Mouse (Mus musculus): ENCODE results near the gene Mat2a.

DNA sequence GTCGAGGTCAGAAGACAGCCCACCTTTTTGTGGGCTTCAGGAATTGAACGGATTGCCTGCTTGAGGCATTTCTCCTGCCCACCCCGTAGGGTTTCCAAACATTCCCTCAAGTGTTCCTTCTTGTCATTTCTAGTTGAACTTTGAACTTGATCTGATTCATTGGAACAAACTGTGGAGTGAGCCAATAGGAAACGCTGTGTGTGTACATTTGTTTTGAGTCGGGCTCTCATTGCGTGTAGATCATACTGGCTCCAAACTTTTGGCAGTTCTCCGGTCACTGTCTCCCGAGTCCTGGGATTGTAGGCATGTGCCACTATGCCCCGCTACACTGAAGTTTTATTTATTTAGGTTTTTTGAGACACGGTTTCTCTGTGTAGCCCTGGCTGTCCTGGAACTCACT lies 18.5 kb downstream of the Mat2a start:
- no peak for TF ChIP-seq CTCF (IDR thresholded peaks at IDR 0.05; ENCODE audit: borderline replicate concordance, extremely low read depth, insufficient read depth, insufficient read length)
- no peak for TF ChIP-seq POLR2A (IDR thresholded peaks at IDR 0.05; ENCODE audit: borderline replicate concordance, extremely low read depth, insufficient read depth, insufficient read length, poor library complexity, severe bottlenecking)

All from brain, embryonic 14.5 days (tissue).